Mouse (Mus musculus) T-helper 17 cell (primary cell): ENCODE data around the gene Nudt16l1.

Experiments used
- in situ Hi-C, 2 experiments: fragments of 300-600 bp; cut with MboI, MseI; formaldehyde crosslinking; loops; 1 replicate in 1 of 2; 2 replicates in 1 of 2; pipeline ENCODE4 v1.15.1; 2025; ENCODE audit warnings: high pct_unique_total_duplicates in 2 of 2

The Nudt16l1 gene

DNA sequence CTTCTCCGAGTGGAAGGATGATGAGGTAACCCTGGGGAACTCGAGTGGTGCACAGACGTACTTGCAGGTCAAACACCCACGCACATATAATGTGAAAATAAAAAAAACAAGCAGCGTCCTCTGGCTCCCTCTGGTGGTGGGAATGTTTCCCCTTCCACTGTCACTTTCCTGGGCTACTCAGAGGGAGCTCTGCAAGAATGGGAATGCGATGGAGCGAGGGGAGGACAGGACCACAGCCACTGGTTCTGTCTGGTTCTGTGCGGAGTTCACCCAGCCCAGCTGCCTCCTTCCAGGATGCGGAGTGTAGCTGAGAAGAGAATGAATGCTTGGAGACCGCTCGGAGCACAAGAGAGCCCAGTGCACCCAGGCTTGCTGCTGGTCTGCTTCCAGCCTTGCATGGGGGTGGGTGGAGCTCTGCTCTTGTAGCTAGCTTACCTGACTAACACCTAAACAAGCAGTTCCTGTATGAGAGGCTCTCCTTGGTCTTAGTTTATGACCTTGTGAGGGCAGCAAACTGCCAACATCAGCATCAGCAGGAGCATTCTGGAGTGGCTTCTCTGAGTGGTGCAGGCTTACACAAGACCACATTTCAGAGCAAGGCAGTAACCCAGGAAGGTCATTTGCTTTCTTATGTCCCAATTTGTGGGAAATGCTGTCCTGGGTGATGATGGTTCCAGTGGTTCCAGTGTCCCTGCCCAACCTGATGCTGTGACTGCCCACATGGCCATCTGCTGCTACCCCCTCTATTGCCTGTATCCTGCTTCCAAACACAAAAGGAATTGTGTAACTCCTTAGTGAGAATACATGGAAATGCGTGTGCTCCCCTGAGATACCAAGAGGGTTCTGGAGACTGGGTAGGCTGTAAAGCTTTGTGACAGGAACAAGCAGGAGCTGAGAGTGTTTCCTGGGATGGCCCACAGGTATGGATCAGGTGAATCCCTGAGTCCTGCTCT lies 24.5 kb upstream of the Nudt16l1 start:
- in situ Hi-C loops, result no loop called here

DNA sequence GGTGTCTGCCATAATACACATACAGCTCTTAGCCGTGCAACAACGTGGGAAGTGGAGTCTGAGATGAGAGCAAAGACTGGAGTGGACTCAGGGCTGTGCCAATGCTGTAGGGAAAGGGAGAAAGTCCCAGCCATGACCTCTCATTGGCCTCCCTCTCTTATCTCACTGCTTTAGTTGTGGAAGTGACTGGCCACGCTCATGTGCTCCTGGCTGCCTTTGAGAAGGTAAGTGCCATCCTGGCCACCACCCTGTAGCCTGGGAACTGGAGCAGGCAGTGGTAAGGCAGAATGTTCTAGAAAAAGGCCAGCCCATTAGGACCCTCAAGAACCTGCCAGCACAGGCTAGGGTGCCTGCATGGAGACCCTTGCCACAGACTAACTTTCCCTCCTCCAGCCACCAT lies 22.6 kb upstream of the Nudt16l1 start:
- in situ Hi-C loops, result no loop called here

DNA sequence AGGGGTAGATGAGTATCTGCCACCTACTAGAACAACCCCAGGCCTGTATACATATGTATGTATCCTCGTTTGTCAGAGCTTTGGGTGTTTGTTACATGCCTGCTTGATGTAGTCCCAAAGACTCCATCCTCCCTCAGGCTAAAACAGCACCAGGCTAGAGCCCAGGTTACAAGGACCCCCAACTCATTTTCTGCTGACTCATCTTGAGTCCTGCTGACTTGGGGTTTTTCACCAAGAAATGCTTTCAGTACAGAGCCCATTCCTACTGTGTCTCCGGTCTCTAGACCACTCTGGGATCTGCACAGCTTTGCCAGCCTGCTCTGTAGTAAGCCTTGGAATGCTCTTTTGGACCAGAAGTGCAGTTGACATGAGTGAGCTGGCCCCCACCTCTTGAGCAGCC lies 22.0 kb upstream of the Nudt16l1 start:
- in situ Hi-C loops, result no loop called here

DNA sequence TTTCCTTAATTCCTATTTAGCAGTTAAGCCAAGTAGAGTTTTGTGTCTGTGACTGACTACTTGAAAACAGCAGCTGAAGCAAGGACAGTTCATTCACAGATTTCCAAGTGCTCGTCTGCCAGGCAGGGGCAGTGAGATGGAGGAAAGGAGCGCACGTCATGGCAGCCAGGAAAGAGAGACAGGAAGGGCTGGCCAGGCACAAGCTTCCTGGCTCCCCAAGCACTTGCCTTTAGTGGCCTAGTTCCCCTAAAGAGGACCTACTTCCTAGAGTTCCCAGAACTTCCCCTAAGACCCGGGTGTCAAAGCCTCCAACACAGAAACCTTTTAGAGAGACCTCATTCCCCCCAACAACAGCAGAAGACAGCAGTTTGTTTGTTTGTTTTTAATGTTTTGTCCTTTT lies 18.0 kb upstream of the Nudt16l1 start:
- in situ Hi-C loops, result no loop called here

DNA sequence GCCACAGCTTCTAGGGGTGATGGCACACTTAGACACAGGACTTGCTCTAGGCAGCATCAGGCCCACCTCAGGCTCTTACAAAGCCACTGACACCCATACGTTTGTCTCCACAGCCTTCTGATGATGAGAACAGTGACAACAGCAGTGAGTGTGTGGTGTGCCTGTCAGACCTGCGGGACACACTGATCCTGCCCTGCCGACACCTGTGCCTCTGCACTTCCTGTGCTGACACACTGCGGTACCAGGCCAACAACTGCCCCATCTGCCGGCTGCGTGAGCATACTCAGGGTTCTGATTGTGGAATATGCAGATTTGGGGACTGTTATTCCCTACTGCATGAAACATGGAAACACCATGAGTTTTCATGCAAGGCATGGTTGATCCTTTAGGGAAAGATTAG lies 16.1 kb upstream of the Nudt16l1 start:
- in situ Hi-C loops, result no loop called here

DNA sequence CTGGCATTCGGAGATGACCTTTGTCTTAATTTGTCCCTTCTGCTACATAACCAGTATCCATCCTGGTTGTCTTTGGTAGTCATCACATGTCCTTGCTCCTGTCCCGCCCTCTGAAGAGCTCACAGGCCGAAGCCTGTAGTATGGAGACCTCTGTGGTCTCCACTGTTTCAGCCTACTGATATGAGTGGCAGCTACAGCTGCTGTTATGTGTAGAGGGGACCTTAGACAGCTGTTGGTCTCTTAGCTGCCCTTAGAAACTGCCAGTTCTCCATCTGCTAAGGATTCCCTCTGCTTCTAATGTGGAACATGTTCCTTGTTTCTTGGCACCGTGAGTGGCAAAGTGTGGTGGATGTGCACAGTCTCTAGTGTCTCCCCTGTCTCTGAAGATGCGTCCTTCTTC lies 14.6 kb upstream of the Nudt16l1 start:
- in situ Hi-C loops, result no loop called here

DNA sequence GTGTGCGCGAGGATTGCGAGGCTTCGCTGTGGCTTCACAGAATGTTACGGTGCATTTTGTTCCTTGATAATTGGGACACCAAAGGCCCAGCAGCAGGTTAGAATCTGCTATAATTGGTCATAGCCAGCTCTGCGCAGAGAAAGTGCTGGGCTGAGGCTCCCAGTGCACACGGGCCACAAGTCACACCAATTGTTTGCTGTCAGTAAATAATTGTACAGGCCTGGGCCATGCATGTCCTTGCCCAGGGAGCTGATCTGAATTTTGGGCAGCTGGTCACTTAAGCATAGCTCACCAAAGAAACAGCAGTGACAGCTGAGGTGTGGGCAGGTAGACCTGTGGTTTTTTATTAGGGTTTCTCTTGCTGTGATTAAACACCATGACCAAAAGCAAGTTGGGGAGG lies 10.6 kb upstream of the Nudt16l1 start:
- in situ Hi-C loops, result loop anchor here in 1 of 2 experiments (5.0 kb wide), 1 partner anchor 61 kb away; no protein-coding TSS in a partner anchor

DNA sequence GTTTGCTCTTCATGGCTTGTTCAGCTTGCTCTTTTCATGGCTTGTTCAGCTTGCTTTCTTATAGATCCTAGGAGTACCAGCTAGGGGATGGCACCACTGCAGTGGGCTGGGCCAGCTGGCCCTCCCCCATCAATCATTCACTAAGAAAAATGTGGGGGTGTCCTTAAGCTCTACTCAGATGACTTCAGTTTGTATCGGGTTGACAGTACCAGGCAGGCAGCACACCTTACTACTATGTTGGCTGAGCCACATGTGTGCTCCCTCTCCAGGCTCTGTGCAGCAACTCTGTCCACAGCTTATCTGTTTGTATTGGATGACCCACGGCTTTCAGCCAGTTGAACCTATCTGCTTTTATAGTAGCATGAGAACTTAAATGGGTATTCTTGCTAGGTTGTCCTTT lies 10.1 kb upstream of the Nudt16l1 start:
- in situ Hi-C loops, result loop anchor here in 1 of 2 experiments (5.0 kb wide), 1 partner anchor 61 kb away; no protein-coding TSS in a partner anchor

DNA sequence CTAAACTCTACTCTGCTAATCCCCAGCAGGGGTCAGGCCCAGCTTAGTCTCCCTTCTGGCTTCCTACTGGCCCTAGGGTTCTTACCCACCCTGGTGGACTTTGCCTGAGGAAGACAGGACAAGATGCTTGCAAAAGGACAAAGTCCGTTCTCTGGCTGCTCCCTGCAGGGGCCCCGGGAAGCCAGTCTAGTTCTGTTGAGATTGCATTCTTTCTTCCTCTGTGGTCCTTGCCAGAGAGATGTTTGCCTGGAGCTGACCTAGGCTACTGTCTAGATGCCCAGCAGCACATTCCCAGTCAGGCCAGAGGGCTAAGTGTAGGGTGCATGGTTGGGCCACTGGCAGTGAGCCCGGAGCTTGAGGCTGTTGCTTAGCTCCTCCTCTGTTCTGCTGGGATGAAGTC lies 6.1 kb upstream of the Nudt16l1 start:
- in situ Hi-C loops, result no loop called here

DNA sequence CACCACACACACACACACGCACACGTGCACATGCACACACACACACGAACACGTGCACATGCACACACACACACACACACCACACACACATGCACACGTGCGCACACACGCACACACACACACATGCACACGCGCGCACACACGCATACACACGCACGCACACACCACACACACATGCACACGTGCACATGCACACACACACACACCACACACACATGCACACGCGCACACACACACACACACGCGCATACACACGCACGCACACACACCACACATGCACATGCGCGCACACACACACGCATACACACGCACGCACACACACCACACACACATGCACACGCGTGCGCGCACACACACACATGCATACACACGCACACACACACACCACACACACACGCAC lies 3.1 kb upstream of the Nudt16l1 start:
- in situ Hi-C loops, result no loop called here

DNA sequence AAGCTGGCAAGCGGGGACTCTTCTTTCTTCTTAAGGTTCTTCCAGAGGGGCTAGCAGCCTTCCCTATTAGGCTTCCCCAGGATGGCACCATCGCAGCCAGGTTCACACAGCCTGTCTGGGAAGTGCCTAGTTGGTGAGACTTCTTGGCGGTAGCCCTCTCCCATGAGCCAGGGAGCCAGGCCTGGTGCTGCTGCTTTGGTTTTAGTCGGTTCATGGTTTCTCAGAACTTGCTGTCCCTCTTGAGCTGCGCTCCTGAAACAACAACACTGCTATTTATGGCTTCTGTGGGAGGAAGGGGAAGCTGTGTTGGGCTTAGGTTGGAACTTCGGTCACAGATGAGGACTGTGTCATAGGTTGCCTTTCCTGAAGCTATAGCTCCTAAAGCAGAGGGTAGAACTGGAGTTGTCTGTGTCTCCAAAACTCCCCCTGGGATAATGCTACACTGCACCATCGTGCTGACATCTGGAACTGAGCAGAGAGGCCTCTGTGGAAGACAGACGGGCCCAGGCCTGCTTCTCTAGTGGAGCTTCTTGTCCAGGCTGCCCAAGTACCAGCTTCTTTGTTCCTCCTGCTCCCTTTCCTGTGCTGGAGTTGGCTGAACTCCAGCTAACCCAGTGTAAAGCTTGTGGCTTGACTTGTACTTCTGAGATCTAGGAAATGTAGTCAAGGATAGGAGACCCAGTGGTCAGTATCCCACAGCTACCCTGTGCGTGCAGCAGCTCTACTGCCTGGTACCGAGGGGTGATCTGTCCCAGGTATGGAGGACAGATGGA lies 2.4 kb upstream of the Nudt16l1 start:
- in situ Hi-C loops, result no loop called here

DNA sequence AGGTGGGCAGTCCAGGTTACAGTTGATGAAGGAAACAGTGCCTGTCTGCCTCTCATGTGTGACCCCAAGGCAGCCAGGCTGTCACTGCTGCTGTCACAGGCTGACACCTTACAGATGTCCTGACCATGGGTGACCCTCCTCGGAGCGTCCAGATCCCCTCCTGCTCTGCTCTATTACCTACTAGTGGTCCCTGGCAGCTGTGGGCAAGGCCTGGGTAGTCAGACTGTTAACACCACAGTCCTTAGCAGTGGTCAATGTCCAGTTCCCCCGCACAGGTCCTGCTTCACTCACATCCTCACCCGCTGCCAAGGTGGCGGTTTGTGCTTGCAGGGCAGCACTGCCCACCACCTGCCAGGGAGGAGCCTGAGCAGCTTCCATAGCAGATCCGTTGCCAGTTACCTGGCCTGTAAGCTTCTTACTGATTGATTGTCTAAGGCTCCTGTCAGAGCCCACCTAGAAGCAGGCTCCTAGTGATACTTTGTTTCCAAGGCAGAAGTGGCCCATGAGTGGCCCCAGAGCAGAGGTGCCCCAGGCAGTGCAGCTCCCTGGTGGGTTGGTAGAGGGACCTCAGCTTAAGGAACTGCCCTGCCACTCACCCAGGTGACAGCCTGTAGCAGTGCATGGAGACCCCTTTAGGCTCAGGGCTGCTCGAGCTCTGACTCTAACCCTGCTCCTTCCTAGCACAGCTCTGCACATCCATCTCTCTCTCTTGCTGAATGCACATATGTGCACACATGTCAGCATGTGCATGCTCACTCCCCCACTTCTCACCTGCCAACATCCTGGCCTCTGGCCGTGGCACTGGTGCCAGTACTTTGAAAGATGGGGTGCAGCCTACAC lies 990 bp upstream of the Nudt16l1 start:
- in situ Hi-C loops, result no loop called here

DNA sequence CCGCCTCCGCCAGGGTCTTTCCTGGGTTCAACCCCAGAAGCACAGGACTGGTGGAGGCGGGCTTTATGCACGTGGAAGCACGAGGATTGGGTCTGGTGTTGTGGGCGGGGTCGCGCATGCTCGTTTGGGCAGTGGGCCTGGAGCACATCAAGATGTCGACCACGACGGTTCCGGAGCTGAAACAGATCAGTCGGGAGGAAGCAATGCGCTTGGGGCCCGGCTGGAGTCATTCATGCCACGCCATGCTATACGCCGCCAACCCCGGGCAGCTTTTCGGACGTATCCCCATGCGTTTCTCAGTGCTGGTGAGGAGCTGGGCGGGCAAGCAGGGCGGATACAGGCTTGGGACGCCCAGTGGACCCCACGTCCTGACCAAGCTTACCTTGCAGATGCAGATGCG lies 428 bp downstream of the Nudt16l1 start:
- in situ Hi-C loops, result no loop called here

DNA sequence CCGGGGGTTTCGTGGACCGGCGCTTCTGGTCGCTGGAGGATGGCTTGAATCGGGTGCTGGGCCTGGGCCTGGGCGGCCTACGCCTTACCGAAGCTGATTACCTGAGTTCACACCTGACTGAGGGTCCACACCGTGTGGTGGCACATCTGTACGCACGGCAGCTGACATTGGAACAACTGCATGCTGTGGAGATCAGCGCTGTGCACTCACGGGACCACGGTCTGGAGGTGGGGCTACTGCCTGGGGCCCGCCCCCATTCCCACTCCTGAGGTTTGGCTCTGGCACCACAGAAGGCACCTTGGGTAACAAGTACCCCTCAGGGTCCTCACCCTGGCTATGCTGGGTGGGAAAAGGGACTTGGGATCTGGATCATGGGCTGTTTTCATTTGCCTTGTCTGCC lies 851 bp downstream of the Nudt16l1 start:
- in situ Hi-C loops, result no loop called here

DNA sequence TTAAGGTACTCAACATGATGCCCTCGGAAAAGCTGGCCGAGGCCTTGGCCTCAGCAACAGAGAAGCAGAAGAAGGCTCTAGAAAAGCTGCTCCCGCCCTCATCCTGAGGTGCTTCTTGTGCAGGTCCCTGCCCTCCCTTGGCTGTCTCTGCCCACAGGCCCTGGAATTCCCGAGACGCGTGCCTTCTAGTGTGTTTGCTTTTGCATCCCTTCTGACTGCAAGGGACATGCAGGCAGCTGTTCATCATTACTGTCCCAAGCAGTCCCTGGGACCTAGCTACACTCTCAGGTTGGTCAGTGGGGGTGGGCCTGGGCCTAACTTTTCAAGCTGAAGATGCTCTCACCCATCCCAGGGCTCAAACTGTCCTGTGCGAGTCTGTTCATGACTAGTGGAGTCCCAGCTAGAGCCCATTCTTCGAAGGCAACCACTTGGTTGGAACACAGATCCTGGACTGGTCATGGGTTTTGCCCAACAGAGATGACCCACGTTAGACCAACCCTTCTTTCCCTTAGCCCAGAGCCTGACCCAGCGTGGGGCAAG lies 1.8 kb downstream of the Nudt16l1 start:
- in situ Hi-C loops, result no loop called here

DNA sequence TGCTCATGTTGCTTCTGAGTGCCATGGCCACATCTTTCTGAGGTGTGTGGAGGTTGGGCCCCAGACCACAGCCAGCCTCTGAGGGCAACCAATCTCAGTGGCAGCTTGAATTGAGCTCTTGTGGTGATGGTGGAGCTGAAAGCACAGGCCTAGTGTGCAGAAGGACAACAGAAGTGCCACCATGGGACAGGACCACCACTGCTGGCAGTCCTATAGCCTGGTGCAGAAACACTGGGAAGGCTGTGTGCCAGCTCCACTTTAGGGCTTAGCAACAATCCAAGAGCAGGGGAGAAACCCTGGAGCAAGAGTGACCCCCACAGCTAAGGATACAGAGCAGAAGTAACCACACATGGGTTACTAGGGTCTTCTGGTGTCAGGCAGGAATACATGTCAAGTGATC lies 2.5 kb downstream of the Nudt16l1 start:
- in situ Hi-C loops, result no loop called here

DNA sequence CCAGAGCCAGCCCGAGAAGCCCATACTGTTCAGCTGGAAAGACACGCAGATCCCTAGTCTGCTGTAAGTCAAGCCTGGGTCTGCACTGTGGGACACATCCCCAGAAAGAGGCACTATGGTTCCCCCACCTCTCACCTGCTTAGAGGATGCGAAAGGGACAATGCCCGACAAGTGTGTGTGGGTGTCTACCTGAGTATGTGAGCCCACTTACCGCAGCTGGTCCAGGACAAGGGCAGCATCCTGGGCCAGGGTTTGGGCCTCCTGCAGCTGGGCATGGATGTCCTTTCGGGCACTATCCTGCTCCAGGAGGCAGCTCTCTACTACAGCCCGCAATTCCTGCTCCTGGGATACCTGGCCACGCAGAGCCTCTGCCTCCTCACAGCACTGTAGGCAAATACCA lies 4.3 kb downstream of the Nudt16l1 start:
- in situ Hi-C loops, result no loop called here

DNA sequence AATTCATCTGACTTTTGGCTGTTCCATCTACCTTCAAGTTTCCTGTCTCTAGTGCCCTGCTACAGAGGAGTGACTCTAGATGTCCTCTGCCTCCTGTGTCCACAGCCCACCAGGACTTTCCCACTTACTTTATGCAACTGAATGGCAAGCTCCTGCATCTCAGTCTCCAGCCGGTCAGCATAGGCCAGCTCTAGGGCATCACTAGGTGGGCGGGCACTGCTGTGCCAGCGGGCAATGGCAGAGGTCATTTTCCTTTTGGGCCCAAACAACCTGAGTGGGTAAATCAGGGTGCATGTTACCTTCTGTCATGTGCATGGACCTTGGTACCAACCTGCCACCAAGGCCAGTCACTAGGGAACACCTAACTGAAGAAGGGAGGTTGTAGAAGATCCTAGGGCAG lies 4.9 kb downstream of the Nudt16l1 start:
- in situ Hi-C loops, result no loop called here

DNA sequence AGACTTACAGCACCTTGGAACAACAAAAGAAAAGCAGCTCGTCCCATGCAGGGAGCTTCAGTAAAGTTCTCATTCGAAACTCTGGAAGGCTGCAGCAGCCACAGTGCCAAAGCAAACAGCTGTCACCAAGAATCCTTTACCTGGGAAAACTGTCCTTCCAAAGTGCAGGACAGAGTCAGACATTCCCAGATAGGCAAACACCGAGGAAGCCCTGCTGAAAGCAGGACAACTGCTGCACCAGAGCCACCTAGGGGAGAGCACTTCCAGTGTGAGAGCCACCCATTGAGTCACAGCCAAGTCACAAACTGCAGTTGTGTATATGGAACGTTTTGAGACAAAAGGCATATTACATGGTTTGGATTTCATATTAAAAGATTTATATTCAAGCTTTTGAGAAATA lies 6.9 kb downstream of the Nudt16l1 start:
- in situ Hi-C loops, result no loop called here

DNA sequence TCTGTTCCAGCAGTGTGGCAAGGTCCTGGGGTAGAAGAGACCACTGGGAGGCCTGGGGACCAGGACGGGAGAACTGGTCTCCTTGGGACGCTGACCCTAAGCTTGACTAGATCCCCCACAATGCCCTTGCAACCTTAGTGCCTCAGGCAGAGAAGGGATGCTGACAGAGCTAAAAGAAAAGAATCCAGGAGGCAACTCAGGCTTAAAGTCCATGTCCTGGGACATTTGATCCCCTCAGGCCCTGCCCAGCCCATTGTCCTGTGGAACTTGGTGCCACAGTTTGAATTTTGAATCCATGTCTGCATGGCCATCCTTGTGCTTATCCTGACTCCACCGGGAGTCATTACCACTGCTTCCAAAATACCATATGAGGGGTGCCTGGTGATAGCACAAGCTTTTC lies 7.6 kb downstream of the Nudt16l1 start:
- in situ Hi-C loops, result no loop called here

DNA sequence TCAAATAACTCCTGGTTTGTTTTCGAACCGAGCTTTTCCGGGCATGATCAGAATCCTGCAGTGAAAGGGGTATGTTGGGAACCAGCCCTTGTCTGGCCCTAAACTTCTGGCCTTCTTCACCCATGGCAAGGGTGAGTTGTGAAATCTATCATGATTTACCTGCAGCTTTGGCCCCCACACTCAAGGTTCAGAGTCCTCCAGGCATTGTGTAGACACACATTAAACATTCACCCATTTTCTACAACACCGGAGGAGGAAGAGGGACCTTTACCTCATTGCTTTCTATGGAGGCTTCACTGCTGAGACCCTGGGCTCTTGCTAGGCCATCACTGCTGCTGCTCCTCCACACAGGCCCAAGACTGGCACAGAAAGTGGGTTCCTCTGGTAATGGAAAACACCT lies 8.8 kb downstream of the Nudt16l1 start:
- in situ Hi-C loops, result no loop called here

DNA sequence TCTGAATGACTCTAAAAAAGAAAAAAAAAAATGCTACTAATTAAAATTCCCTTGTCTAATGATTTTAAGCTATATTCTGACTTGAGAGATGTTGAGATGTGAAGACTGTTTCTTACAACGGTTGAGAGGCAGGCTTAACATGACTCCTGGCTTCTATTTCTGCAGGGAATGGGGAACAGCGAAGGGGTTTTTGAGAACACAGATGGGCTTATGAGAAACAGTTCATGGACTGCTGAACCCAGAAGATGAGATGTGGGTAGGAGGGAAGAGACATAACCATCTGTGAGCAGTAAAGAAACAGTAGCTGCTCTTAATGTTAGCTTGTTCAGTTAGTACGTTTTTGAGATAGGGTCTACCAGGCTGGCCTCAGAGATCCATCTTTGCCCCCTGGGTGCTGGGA lies 18.0 kb downstream of the Nudt16l1 start:
- in situ Hi-C loops, result no loop called here
